12 mouse cellular contexts compared by ENCODE assay signal in the genomic region with DNA sequence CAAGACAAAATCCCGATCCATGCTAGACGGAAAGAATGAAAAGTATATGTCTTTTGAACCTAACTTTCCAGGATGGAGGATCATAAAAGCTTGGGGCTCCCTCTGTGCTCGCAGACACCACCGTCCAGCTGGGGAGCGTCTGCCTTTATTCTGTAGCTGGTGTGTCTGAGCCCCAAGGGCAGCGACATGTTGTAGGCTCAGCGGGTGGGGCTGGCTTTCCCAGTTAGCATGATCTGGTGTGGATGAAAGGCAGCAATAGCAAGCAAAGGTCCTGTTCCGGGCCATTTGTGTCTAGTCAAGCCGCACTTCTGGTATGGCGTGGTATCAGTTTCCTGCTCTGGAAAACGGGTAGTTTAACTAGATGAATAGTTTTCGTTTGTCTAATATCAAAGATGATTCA.
"Had no signal": no experiment of that assay in that cellular context is flagged by ENCODE, and none has a peak within 500 bp of the region (broad histone marks: within the 10 kb centered on the region; RNA-seq: fewer than 3 reads in every experiment).

No protein-coding gene starts in this region.

- H3K9ac ChIP-seq: liver, embryonic 15.5 days; neural tube, embryonic 12.5 days had no signal

- H3K27ac ChIP-seq: limb, embryonic 10.5 days; liver, embryonic 15.5 days; neural tube, embryonic 12.5 days had no signal

- H3K27me3 ChIP-seq: liver, embryonic 15.5 days; neural tube, embryonic 12.5 days had no signal

- H3K4me1 ChIP-seq: liver, embryonic 15.5 days; neural tube, embryonic 12.5 days had no signal

- H3K4me2 ChIP-seq: liver, embryonic 11.5 days; liver, embryonic 15.5 days; neural tube, embryonic 12.5 days had no signal

- H3K9me3 ChIP-seq: limb, embryonic 10.5 days; liver, embryonic 15.5 days; neural tube, embryonic 12.5 days had no signal

- DNase-seq: kidney, postnatal 14 days; lung, adult 2 months; lung, postnatal 36 days; midbrain, embryonic 14.5 days; right cerebral cortex, adult 18-20 months; right cerebral cortex, postnatal 25 days; thymus, postnatal 4 days had no signal

- H3K4me3 ChIP-seq: limb, embryonic 10.5 days; liver, embryonic 15.5 days; neural tube, embryonic 12.5 days had no signal

- ATAC-seq: lung, postnatal 0 days had no signal

- H3K36me3 ChIP-seq: neural tube, embryonic 12.5 days had no signal
